Mouse (Mus musculus): ENCODE measurements around the gene Oat. TPM values are rescaled to one million over a fixed set of nuclear protein-coding genes. Genes with fewer than 3 reads are reported as not detected.

Oat gene
- 10 to 100 TPM; 73.8 to 76.2 TPM for total RNA-seq (2021)
- long read RNA-seq, experiment 1, transcript Oat-201 (10 exons, 2,152 nt), result major isoform, 74 of 78 reads
- long read RNA-seq, experiment 1, partial matches to known transcripts, result 3 of 78 reads
- long read RNA-seq, experiment 1, other reads (novel, unspliced or antisense), result 1 of 78 reads
- long read RNA-seq, experiment 2, transcript Oat-201 (10 exons, 2,152 nt), result major isoform, 93 of 100 reads
- long read RNA-seq, experiment 2, partial matches to known transcripts, result 4 of 100 reads
- long read RNA-seq, experiment 2, other reads (novel, unspliced or antisense), result 3 of 100 reads

DNA sequence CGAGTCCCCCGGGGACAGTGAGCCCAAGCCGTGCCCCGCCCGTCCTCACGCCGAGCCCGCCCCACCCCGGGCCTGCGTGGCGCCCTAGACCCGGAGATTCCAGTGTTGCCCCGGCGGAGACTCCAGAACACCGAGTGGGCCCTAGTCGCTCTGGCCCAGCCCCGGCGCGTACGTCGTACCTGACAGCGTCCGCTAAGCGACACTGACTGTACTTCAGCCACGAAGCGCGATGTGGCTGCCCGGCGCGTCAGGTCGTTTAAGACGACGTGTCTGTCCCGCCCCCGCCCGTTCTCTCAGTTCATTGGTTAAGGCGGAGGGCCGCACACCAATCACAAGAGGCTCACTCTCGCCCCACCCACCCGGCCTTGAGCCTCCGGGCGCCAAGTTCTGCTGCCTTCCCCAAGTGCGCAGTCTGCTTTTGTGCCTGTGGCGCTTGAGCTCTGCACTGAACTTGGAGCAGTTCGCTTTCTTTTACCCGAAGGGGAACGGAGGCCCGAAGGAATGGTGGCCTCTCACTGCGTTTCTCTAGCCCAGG lies at the start of gene Oat:
Oat (minus strand) TSS at position 283 of the 535 bp plus-strand sequence.
- DNase-seq (ENCODE audit: low spot score in 2 of 2), result peak; percentile 86 to 95

DNA sequence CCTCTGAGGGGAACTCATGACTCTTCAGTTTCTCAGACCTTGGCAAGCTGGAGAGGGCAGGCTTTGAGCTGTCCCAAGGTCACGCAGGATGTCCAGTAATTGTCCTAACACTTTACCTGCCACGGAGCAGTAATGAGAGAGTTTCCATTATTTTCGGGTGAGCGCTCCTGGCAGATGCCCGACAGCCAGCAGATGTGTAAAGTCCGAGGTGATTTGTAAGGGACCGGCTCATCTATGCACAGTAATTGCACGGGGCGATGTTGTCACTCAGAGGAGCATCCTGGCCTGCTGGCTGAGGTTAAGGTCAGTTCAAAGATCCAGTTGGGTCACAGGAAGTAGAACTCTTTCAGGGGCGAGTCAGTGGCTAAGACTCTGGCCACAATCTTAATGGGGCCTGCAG lies 48.0 kb upstream of the Oat start:
- DNase-seq (ENCODE audit: low spot score in 2 of 2), result no peak

DNA sequence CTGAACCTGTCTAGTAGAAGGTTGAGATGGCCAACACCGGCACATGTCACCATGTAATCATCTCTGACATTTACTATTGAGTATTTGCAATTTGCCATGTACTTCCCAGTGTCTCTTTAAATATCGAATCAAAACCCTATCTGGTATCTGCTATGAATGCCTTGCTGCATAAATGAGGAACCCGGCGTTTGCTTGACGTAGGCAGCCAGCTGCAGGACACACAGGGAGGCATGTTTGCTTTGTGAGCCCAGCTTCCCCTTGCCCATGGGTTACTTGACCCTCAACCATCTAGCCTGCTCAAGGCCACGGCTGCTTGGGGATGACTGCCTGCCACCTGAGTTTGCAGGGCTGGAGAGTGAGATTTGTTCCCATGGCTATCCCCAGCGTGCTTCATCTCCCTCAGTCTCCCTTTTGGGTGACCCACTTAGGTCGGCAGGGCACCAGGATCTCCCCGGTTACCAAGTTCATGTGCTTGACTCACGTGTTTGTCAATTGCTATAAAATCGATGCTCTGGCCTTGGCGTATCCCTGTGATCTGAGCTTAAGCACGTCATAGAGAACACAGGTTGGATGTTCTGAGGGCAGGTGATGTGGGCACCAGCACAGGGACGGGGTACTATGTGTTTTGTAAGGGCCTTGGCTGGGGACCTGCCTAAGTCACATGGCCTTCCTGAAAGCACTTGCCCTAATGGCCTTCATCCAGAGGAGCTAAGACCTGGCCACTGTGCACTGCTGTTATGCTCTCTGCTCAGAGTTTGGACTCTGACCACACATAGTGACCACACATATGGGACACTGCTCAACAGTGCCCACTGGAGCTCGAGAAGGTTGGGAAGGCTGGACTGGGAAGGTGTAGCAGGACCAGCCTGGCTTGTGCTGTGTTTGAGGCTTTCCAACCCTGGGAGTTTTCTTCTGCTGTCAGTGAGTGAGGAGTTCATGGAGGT lies 44.0 kb upstream of the Oat start:
- no peak for DNase-seq (ENCODE audit: low spot score in 2 of 2)

DNA sequence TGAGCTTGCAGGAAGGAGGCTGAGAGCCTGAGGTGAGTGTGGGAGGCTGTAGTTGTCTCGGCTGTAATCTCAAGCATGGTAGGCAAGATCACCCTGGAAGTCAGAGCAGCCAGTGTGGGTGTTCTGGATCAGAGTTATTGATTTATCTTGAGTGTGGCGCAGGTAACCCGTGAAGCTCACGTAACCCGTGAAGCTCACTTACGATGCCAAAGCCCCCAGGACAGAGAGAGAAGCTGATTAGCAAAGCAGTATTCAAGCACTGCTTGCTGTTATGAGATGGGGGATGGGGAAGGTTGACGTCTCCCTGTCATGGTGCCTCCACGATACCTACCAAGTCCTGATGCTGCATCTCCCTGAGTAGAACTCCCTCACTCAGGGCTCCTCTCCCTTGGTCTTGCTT lies 43.4 kb upstream of the Oat start:
- DNase-seq (ENCODE audit: low spot score in 2 of 2), result no peak

DNA sequence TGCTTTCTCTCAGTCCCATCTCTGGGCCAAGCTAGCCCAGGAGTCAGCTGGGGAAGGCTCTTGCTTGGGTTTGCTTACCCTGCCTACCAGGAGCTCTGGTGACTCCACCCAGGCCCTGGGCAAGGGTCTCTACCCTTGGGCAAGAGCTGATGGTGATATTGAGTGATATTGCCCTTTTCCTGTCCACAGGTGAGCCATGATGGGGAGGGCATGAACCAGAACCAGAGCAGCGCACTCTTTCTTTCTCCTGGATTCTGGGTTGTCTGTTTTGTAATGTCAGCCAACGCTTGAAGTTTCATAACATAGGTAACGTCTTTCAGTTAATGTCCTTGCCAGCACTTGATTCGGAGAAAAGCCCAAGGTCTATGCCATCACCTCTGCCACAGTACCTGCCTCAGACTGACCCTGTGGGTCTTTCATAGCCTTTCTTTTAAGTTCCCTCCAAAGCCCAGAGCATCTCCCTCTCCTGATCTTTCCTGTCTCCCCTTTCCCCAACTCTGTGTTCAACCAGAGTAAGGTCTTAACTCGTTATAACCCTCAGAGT lies 40.9 kb upstream of the Oat start:
- DNase-seq (ENCODE audit: low spot score in 2 of 2), result no peak

DNA sequence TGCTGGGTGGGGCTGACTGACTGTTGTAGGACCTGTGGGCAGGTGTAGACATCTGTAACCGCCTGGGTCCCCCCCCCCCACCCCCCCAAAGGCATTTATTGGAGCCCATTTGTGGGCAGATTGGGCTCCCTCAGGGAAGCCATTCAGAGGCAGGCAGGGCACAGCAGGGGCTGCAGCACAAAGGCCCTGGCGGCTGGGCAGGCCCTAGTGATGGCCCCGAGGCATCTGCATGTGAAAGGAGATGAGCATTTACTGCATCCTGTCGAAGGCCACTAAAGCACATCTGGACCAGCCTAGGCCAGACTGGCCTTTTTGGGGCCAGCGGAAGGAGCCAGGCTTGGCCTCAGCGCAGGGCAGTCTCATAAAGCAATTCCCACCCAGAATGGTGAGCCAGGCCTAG lies 40.2 kb upstream of the Oat start:
- DNase-seq (ENCODE audit: low spot score in 2 of 2), result no peak

DNA sequence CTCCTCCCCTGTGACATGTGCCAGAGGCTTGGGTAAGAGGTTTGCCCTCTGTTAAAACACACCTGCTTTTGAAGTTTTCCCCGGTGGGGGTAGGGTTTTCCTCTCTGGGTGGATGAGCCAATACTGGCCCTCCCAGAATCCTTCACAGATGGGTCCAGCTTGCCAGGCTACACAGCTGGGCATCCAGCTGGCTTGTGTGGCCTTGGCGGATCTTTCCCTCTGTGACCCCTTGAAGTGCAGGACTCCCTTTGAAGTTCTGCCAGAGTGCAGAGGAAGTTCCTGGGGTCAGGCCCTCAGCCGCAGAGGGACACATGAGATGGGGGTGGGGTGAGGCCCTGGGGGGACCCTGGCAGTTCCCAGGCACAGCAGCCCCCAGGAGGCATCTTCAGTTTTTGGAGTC lies 39.1 kb upstream of the Oat start:
- DNase-seq (ENCODE audit: low spot score in 2 of 2), result no peak

DNA sequence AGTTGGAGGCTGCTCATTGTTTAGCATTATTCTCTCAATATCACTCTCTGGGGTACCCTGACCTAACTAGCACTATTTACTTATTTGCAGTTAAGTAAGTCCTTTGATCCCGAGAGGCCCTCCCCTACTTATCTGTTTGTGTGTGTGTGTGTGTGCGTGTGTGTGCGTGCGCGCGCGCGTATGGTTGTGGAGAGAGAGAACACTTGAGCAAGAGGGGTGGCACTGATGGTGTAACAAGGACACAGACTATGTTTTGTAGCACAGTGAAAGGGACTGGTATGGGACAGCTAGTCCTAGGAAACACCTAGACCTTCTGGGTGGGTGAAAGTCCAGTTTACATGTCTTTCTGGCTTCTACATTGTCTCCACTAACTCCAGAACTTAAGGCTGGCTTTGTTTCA lies 35.3 kb upstream of the Oat start:
- DNase-seq (ENCODE audit: low spot score in 2 of 2), result no peak

DNA sequence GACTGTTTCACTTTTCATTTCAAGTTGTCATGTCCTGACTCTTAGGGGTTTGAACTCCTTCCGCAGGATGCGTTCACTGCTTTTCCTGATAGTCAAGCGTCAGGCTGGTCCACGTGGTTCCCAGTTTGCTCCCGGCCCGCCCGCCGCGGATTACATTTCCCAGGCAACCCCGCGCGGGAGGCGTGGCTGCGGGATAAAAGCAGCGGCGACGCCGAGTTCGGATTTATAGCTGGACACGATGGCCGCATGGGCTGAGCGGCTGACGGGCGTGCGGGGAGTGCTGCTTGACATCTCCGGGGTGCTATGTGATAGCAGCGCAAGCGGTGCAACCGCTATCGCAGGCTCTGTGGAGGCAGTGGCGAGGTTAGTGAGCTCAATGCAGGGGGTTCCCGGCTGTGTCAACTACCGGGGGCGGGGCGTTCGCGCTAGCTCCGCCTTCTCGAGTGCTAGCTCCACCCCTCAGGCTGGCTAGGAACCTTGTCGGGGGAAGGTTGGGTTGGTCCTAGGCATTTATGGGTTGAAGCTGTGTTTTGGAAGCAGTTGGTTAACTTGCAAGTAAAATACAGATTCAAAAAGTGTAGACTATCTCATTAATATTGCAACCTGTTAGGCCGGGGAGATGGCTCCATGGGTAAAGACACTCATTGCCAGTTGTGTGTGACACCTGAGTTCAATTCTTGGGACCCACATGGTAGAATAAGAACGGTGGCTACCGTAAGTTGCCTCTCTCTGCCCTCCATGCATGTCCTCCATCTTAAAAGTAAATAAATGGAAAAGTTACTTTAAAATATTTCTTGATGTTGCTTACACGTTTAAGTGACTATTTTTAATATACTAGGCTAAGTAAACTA lies 34.5 kb upstream of the Oat start, which contains the start of gene Lhpp:
Lhpp (plus strand) TSS at position 171 of the 851 bp plus-strand sequence.
- peak; percentile 62 to 78 for DNase-seq (ENCODE audit: low spot score in 2 of 2)

DNA sequence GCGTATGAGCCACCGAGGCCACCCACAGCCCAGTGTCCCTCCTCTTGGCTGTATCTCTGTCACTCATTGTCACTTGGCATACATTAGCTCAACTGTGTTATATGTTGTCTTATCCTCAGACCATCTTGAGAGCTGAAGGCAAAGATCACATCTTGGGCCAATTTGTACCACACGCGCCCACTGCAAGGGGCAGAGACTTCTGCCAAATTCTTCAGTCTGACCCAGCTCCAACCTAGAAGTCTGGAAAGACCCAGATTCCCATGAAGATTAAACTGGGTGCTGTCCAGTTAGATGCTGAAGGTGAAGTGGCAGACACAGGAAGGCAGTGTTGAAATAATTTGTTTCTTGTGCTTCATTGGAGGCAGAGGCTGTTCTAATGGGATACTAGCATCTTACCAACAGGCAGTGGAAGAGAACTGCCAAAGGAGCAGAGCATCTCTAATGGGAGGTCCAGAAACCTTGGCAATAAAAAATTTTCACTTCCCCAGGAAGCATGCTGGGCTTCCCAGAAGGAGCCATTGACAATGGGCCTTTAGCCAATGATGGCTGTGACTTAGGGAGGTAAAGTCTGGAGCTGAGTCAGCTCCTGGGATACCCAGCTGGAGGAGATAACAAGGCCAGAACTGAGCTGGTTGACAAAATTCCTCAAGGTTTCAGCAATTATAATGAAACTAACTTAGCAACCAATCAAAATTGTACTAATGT lies 32.3 kb upstream of the Oat start:
- no peak for DNase-seq (ENCODE audit: low spot score in 2 of 2)

DNA sequence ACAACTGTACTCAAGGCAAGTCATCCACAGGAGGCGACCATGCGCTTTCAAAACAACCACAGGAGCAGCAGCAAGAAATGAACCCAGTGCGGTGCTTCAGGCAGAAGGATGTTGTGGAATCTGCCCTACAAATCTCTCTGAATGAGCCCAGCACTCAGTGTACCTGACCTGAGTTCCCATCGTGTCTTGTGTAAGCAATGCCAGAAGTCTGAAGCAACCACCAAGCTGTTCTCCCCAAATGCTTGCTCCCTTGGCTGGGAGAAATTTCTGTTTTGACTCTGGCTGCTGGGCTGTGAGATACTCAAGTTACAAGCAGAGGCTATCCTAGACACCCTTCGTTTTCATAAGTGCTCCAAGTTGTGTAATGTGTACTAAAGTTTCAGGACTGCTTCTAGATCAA lies 29.5 kb upstream of the Oat start:
- DNase-seq (ENCODE audit: low spot score in 2 of 2), result no peak

DNA sequence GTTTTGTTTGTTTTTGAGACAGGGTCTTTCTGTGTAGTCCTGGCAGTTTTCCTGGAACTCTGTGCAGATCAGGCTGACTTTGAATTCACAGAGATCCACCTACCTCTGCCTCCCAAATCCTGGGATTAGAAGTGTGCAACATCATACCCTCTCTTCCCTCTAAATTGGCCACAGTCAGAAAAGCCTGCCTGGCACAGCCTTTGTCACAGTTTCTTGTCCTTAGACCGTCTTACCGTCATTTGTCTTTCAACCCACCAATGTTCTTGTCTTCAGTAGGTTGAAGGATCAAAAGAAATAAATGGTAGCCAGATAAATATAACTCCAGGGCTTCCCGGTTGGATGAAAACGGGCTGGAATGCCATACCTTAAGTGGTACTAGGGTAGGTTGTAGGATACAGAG lies 28.5 kb upstream of the Oat start:
- no peak for DNase-seq (ENCODE audit: low spot score in 2 of 2)

DNA sequence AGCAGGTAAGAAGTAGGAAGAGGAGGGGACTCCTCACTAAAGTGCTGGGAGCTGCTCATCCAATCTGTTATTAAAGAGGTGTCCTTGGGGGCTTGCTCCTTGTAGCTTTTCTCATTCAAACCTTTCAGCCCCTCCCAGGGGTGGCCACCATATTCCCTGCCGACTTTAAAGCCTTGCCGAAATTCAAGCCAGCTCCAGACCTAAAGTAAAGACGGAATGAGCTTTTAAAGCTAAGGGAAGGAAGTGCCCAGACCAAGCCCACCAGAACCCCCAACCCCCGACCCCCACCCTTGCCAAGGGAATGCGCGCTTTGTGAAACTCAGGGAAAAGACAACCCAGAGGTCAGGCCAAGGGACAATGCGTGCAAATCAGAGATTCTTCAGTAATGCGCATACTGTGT lies 24.7 kb upstream of the Oat start:
- no peak for DNase-seq (ENCODE audit: low spot score in 2 of 2)

DNA sequence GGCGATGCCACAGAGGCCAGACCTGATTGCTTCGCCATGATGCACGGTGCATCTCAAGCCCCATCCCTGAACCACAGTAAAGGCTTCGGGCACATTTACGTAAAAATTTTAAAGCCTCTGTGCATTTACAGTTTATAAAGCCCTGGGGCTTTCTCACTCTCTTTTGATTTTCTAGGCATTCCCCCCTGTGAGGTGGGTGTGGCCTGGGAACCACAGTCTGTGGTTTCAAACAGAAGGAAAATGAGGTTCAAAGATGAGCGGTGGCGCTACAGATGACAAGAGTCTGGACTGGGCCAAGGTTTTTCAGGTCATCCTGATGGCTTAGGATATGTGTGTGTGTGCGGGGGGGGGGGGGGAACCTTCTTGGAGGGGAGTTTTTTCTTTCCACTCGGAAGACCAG lies 23.8 kb upstream of the Oat start:
- DNase-seq (ENCODE audit: low spot score in 2 of 2), result no peak

DNA sequence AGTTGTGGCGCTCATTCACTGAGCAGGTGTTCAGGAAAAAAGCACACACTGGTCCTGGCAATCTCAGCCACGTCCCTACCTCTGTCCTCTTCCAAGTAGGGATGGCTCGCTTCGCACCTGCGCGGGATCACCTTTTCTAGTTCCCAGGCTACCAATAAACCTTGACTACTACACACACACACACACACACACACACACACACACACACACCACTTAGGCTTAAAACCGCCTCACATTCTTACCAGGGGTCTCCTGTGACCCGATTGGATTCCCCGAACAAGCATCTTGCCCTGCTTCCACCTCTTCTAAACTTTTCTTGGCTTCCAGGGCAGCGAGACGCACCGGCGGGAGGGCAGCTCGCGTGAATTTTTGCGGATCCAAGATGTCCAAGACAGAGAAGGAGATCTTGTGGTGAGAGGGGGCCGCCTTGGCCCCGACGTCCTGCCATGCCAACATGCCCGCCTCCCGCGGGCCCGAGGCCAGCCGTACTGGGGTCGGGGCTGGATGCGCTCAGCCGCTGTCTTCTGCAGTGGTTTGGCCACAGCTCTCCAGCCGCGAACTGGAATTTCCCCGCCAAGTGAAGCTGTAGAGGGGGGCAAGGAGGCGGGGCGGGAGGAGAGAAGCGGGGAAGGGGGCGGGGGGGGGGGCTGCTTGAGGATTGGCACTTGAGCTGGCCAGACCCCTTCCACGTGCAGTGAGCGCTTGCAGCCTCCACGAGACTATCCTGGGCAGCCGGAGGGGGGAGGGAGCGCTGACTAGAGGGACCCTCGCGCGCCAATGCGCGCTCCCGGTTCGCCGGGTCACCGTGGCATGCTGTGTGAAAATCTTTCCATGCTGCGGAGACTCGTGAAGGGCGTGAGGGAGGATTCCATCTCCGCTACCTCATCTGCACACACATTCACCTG lies 23.1 kb upstream of the Oat start, which contains the start of gene Nkx1-2:
Nkx1-2 (minus strand) TSS at position 567 of the 905 bp plus-strand sequence.
- no peak for DNase-seq (ENCODE audit: low spot score in 2 of 2)

DNA sequence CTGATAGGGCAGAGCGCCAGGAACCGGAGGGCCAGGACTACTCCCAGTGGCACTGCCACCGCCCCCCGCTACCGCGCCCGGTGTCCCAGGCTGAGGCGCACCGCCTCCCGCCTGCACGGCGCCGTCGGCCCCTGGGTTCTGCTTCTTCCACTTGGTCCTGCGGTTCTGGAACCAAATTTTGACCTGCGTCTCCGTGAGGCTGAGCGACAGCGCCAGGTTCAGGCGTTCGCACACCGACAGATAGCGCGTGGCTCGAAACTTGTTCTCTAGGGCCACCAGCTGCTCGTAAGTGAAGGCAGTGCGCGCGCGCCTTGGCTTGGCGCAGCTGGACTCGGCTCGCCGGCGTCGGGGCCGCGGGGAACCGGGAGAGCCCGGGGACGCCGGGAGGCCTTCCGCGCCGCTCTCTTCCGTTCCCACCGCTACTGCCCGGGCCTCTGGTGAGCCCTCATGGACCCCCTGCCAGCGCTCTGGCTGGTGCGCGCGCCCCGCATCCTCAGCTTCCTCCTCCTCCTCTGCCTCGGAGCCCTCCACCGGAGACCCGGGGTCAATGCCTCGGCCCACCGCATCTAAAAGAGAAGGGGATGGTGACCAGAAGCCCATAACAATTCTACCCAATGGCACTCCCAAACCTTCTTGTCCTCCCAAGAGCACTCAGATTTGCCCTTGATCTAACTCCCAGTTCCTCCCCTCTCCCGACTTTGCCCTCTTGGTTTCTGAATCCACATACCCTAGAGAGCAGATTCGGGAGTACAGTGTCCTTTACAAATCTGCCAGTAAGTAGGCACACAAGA lies 21.2 kb upstream of the Oat start:
- DNase-seq (ENCODE audit: low spot score in 2 of 2), result no peak

DNA sequence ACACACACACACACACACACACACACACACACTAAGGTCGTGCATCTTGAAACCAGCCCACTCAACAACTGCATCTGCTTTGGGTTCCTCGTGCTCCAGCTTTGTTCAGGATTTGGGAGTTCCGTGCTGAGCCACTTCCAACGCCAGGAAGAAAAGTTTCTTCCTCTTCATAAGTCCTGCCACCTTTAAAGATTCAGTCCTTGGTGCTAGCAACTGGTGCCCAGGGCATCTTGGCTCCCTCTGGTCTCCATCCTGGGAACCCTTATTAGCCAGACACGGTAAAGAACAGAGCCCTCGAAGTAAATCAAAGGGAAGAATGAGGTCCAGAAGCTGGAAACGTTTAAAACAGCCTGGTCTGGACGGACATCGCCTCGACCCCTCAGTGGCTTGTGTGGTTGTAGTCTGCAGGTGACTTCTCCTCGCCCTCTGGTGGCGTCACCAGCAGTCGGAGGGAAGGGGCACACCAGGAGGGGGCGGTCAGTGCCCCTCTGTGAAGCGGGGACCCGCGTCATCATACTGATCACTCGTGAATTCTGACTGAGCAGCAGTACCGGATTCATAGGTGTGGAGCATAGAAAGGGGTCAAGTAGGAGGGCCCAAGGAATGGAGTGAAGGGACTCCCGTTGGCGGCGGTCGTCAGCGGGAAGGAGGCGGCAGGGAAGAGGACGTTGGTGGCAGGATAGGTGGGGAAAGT lies 20.5 kb upstream of the Oat start:
- DNase-seq (ENCODE audit: low spot score in 2 of 2), result no peak

DNA sequence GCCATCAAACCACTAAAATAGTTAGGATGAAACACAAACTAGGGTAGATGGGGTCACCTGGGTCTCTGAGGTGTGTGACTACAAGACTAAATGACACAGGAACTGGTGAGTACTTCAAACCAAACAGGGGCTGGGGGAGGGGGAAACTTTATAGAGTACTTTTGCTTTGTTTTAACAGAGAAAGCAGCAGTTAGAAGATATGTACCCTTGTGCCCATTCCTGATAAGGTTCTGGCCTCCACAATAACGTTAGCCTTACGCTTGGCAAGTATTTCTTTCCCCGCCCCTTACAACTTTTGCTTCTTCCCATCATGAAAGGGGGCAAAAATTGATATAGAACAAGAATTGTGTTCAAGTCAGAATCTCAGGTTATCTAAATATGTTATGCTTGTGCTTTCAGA lies 19.6 kb upstream of the Oat start:
- no peak for DNase-seq (ENCODE audit: low spot score in 2 of 2)

Measured in gastrocnemius, postnatal 4 days (tissue).